Mouse (Mus musculus) lung, embryonic 14.5 days (tissue): ENCODE data around the gene Ipo4. TPM values are rescaled to one million over a fixed set of nuclear protein-coding genes. Genes with fewer than 3 reads are reported as not detected.

Experiments
- ATAC-seq: fragments of 200-750 bp; cut with Nextera tagmentation; 2 replicates; pipeline ENCODE4 v1.8.0; 2017; ENCODE audit warnings: mild to moderate bottlenecking, moderate TSS enrichment, moderate library complexity; ENCODE audit not compliant: insufficient read depth
- DNase-seq: peaks from one replicate; pipeline ENCODE4 v3.0.0-alpha.2; 2015
- H3K27ac ChIP-seq: fragments of 300-500 bp; sonication (generic); 2 replicates; pipeline ENCODE4 v1.5.1; 2014; ENCODE audit warnings: low read depth, mild to moderate bottlenecking, moderate library complexity
- H3K27me3 ChIP-seq: fragments of 300-500 bp; sonication (generic); 2 replicates; pipeline ENCODE4 v1.6.1; 2014; ENCODE audit warnings: low read length, control low read depth; ENCODE audit not compliant: insufficient read depth
- H3K36me3 ChIP-seq: fragments of 300-500 bp; sonication (generic); 2 replicates; pipeline ENCODE4 v1.6.1; 2014; ENCODE audit warnings: control low read depth; ENCODE audit not compliant: insufficient read depth
- H3K4me1 ChIP-seq: fragments of 300-500 bp; sonication (generic); 2 replicates; pipeline ENCODE4 v1.6.1; 2014; ENCODE audit warnings: antibody characterized with exemption, control low read depth; ENCODE audit not compliant: insufficient read depth
- H3K4me2 ChIP-seq: fragments of 300-500 bp; sonication (generic); 2 replicates; pipeline ENCODE4 v1.6.1; 2014; ENCODE audit warnings: mild to moderate bottlenecking
- H3K4me3 ChIP-seq: fragments of 300-500 bp; sonication (generic); 2 replicates; pipeline ENCODE4 v1.5.1; 2014; ENCODE audit warnings: low read depth, low read length
- H3K9ac ChIP-seq: fragments of 300-500 bp; sonication (generic); 2 replicates; pipeline ENCODE4 v1.6.1; 2014
- H3K9me3 ChIP-seq: fragments of 300-500 bp; sonication (generic); 2 replicates; pipeline ENCODE4 v1.6.1; 2016; ENCODE audit warnings: low read depth, low read length, control low read depth
- CTCF ChIP-seq: IDR thresholded peaks from 2 replicates; pipeline ENCODE4 v1.5.1; 2016; ENCODE audit warnings: antibody characterized with exemption, low read depth
- WGBS: fragments of 180-500 bp; shearing (Covaris S2); extraction: QIAGEN DNeasy Blood & Tissue Kit; methylation state at CpG from one replicate; pipeline ENCODE4 v1.1.7; 2014; 5-methylcytosine and 5-hydroxymethylcytosine counted together
- polyA plus RNA-seq: library from polyadenylated mRNA; unstranded; fragments of >200 nt; fragmentation: Nextera tagmentation; extraction: Ambion mirVana; gene quantifications from 2 replicates; pipeline ENCODE4 v1.2.1, GENCODE M21; 2014

The Ipo4 gene
- polyA plus RNA-seq, result 97.5 and 115 TPM in 2 replicates

DNA sequence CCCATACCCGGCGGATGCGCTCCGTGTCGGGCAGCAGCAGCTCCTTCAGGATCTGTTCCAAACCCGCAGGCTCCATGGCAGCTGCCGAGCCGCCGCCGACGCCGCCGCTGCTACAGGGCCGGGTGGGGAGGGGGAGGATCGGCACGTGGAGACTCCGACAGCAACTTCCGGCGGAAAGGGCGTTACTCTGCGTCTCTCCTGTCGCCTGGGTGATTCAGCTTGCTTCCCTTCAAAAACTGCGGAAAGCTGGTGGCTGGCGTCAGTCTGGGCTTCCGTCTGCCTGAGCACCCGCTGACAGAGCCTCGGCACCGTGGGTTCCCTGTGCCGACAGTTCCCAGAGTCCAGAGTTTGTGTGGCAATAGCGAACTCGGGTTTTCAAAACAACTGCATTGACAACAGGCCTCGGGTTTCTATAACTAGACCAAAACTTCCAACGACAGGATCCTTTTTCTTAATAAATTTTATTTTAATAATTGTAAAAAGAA is at the start of gene Ipo4:
TSS of gene Ipo4 (minus strand) at position 435 of the 485 bp plus-strand sequence.
- under 1% methylated on average over 33 of the region's 33 CpGs for WGBS
- H3K9me3 ChIP-seq, result no peaks in the 10 kb centered on the region
- peaks cover 81% of the 10 kb centered on the region for H3K36me3 ChIP-seq
- peak within 1 kb of the TSS; percentile 69 for H3K9ac ChIP-seq
- no peak for TF ChIP-seq CTCF
- peak within 1 kb of the TSS; percentile 96 for H3K4me2 ChIP-seq
- ATAC-seq, result peak; percentile 91
- no peaks in the 10 kb centered on the region for H3K4me1 ChIP-seq
- peak within 1 kb of the TSS; percentile 66 for H3K27ac ChIP-seq
- peak; percentile 94 for DNase-seq
- H3K4me3 ChIP-seq, result peak within 1 kb of the TSS; percentile 69
- H3K27me3 ChIP-seq, result no peaks in the 10 kb centered on the region

DNA sequence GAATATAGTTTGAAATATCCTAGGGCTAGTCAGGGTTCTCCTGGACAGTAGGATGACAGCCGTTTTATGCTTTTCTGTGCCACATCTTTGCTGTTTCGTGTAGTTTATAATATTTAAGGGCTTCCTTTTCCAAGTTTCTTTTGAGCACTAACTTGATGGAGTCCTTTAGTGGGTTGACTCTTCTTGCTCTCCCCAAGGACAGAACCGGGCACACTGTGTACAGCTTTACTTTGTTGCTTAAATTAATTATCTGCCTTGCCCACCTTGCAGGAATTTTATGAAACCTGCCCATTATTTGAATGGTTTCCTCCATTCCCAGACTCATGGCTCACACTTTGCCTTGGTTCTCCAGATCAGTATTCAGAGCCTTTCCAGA is 46.3 kb upstream of the Ipo4 start:
- Histone ChIP-seq H3K27ac (peak overlapping the region; percentile 92; the same call in 1 of the 2 replicates), H3K4me3 (peak overlapping the region; percentile 78), H3K27me3 (no peaks in the 10 kb centered on the region), H3K9ac (peak overlapping the region; percentile 81), H3K4me2 (peak overlapping the region; percentile 82), H3K9me3 (no peaks in the 10 kb centered on the region), H3K4me1 (no peaks in the 10 kb centered on the region), H3K36me3 (peaks cover 34% of the 10 kb centered on the region)
- DNase-seq (no peak), ATAC-seq (peak; percentile 12; the same call in 1 of the 2 replicates)
- 10% methylated on average over 3 of the region's 3 CpGs for WGBS
- TF ChIP-seq CTCF, result no peak

DNA sequence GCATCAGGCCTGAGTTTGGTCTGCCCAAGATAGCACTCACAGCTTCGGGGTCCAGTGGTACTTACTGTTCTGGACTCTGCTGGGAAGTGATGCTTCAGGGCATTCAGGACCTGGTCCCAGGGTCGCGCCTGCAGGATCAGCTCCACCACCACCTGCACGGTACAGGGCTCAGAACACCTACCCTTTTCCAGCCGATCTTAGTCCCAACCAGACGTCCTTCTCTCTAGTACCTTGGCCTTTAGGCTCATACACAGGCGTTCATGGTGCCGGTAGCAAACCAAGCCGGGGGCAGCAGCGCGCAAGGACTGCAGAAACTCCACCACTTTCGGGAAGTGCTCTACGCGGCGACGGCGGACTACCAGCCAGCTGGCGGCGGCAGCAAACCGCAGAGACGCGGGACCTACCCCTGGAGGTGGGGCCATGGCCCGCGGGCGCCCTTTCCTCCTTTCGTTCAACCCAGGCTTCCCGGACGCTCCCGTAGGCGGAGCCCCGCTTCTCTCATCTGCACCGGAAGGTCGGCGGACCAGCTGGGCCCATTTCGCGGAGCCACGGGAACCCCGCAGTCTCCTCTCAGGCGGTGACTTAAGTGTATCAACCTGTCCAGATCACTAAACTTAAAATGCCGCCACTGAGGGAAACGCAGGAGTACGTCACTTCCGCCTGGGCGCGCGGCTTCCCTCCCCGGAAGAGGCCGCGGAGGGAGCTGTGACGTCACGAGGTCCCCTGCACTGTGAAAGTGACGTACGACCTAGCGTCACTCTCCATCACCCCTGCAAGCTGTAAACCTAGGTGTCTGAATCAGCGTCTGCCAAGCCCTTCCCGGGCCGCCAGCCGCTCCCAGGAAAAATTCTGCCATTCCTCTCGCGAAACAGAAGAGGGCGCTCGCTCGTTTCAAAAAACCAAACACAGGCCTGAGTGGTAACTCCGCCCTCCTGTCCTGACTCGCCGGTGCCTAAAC is 45.7 kb upstream of the Ipo4 start, which contains the start of gene Tinf2:
TSS of gene Tinf2 (minus strand) at position 661 of the 958 bp plus-strand sequence.
- peak; percentile 85 for TF ChIP-seq CTCF
- Histone ChIP-seq H3K9ac (peak within 1 kb of the TSS; percentile 81), H3K36me3 (peaks cover 41% of the 10 kb centered on the region), H3K27me3 (no peaks in the 10 kb centered on the region), H3K4me2 (peak within 1 kb of the TSS; percentile 82), H3K9me3 (no peaks in the 10 kb centered on the region), H3K27ac (peak within 1 kb of the TSS; percentile 92), H3K4me3 (peak within 1 kb of the TSS; percentile 78), H3K4me1 (no peaks in the 10 kb centered on the region)
- DNase-seq (peak; percentile 99), ATAC-seq (peak; percentile 98)
- WGBS, result under 1% methylated on average over 65 of the region's 66 CpGs

DNA sequence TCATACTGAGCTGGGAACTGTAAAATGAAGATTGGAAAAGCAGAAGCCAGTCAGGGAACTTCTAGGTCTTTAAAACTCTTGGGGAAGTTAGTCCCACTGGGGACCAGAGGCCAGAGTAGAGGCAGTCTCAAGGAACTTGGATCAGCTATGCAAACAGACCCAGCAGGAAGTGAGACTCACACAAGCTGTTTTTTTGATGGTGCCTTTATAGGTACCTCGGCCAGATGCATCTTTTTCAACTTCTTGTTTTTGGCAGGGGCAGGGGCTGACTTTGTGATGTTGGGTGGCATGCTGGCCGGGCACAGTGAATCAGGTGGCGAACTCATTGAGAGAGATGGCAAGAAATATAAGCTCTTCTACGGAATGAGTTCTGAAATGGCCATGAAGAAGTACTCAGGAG is 41.9 kb upstream of the Ipo4 start:
- no peaks in the 10 kb centered on the region for H3K27me3 ChIP-seq
- TF ChIP-seq CTCF, result no peak
- H3K4me1 ChIP-seq, result peaks cover 4% of the 10 kb centered on the region; the same call in 1 of the 2 replicates
- DNase-seq (no peak), ATAC-seq (no peak)
- H3K9ac ChIP-seq, result no peak overlapping the region
- H3K9me3 ChIP-seq, result no peaks in the 10 kb centered on the region
- peaks cover 57% of the 10 kb centered on the region for H3K36me3 ChIP-seq
- no peak overlapping the region for H3K27ac ChIP-seq
- H3K4me3 ChIP-seq, result no peak overlapping the region
- WGBS, result 83% methylated on average over 4 of the region's 4 CpGs
- no peak overlapping the region for H3K4me2 ChIP-seq

DNA sequence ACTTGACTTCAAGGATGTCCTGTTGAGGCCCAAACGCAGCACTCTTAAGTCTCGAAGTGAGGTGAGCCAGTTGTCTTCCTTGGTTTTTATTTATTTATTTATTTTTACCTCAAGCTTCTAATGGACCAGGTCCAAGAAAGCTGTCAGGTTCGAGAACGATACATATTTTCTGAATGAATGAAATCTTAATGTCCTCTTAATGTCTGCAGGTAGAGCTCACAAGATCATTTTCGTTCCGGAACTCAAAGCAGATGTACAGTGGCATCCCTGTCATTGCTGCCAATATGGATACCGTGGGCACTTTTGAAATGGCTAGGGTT is 36.9 kb upstream of the Ipo4 start:
- Histone ChIP-seq H3K27ac (peak overlapping the region; percentile 72; the same call in 1 of the 2 replicates), H3K4me2 (peak overlapping the region; percentile 70), H3K27me3 (no peaks in the 10 kb centered on the region), H3K4me1 (peaks cover 5% of the 10 kb centered on the region; the same call in 1 of the 2 replicates), H3K9me3 (no peaks in the 10 kb centered on the region), H3K4me3 (peak overlapping the region; percentile 70), H3K36me3 (peaks cover 29% of the 10 kb centered on the region), H3K9ac (peak overlapping the region; percentile 77)
- ATAC-seq (no peak), DNase-seq (no peak)
- WGBS, result 72% methylated on average over 7 of the region's 7 CpGs
- TF ChIP-seq CTCF, result no peak

DNA sequence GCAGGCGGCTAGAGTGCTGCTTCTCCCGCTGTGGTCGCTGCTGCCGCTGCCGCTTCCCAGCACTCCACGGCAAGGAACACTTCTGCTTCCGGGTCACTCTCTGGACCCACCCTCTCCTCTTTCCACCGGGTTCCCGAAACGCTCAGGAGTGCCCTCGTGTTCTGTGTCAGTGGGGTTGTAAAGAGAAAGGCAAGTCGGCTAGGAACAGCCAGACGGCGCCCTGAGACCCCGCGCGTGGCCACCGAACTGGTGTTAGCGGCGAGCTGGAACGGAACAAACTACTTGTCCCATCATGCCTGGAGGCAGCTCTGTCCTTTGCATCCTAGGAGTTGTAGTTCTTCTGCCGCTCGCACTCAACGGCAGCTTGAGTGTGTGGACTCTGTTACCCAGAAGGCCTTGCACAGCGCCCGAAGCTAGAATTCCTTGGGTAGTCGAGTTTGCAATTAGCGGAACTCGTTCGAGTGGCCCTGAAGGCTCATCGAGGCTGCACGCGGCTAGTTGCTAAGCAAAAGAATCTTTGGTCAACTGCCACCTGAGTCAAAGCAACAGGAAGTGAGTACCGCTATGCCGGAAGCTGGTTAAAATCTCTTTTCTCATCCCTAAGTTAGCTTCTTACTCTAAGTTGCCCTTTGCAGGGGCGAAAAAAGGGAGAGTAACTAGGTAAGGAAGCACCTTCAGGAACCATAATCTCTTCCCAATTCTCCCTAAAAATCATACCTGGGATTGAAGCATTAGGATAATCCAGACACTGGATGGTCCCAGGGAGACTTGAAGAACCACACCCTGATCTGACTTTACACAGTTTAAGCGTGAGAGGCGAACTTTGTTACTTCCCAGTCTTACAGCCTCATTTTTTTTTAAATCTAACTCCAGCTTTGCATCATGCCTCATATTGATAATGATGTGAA is 36.3 kb upstream of the Ipo4 start, which contains the start of the genes Gmpr2 and Nedd8:
TSS of gene Gmpr2 (plus strand) at position 109 of the 908 bp plus-strand sequence.
TSS of gene Nedd8 (minus strand) at position 292 of the 908 bp plus-strand sequence.
- no peak for TF ChIP-seq CTCF
- Histone ChIP-seq H3K4me1 (peaks cover 5% of the 10 kb centered on the region; the same call in 1 of the 2 replicates), H3K27me3 (no peaks in the 10 kb centered on the region), H3K27ac (peak within 1 kb of the TSS; percentile 72; the same call in 1 of the 2 replicates), H3K4me3 (peak within 1 kb of the TSS; percentile 70), H3K9ac (peak within 1 kb of the TSS; percentile 77), H3K36me3 (peaks cover 23% of the 10 kb centered on the region), H3K9me3 (no peaks in the 10 kb centered on the region), H3K4me2 (peak within 1 kb of the TSS; percentile 70)
- DNase-seq (peak; percentile 97), ATAC-seq (peak; percentile 98)
- under 1% methylated on average over 38 of the region's 38 CpGs for WGBS
